In the genomic region with DNA sequence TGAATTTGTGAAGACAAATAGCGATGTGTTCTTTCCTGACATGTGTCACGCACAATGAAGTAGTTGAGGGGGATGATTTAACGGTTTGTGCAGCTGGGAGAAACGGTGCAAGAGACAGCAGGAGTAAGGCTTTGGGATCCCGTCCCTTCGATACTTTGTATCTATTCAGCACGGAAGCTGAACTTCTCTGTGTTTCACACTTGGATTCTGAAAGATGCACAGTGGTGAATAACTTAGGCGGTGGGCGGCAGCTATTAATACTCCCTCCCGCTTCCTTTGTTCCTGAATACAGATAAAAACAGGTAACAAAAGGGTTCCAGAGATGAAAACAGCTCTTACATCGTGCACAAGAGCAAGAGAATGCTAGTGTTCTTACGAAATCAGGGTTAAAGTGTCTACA, we compare ENCODE assay signal across 18 mouse cellular contexts.
"Had no signal": no experiment of that assay in that cellular context is flagged by ENCODE, and none has a peak within 500 bp of the region (broad histone marks: within the 10 kb centered on the region; RNA-seq: fewer than 3 reads in every experiment).

No protein-coding gene starts in this region.

- H3K27me3 ChIP-seq: liver, embryonic 13.5 days; lung, embryonic 15.5 days; megakaryocyte, embryonic 14.5 days; midbrain, embryonic 15.5 days; neural tube, embryonic 13.5 days had no signal

- H3K4me3 ChIP-seq: left cerebral cortex, adult 2 months; limb, embryonic 12.5 days; liver, embryonic 13.5 days; lung, embryonic 15.5 days; megakaryocyte, embryonic 14.5 days; midbrain, embryonic 15.5 days; neural tube, embryonic 13.5 days had no signal

- DNase-seq: kidney, adult 8-10 months; kidney, postnatal 25 days; liver; liver, embryonic 13.5 days; liver, postnatal 0 days; lung, postnatal 14 days; thymus, adult 2 months; thymus, postnatal 36 days had no signal

- H3K36me3 ChIP-seq: limb, embryonic 12.5 days; liver, embryonic 13.5 days; lung, embryonic 15.5 days; midbrain, embryonic 15.5 days; neural tube, embryonic 13.5 days had no signal

- H3K27ac ChIP-seq: left cerebral cortex, adult 2 months; limb, embryonic 12.5 days; liver, embryonic 13.5 days; lung, embryonic 15.5 days; macrophage; midbrain, embryonic 15.5 days; neural tube, embryonic 13.5 days; stomach, postnatal 0 days had no signal

- H3K4me2 ChIP-seq: limb, embryonic 12.5 days; liver, embryonic 13.5 days; lung, embryonic 15.5 days; midbrain, embryonic 11.5 days; midbrain, embryonic 15.5 days; neural tube, embryonic 13.5 days had no signal

- H3K9me3 ChIP-seq: limb, embryonic 12.5 days; liver, embryonic 13.5 days; lung, embryonic 15.5 days; megakaryocyte, embryonic 14.5 days; midbrain, embryonic 15.5 days; neural tube, embryonic 13.5 days had no signal

- ATAC-seq: intestine, postnatal 0 days; liver, postnatal 0 days; midbrain, embryonic 15.5 days had no signal

- H3K9ac ChIP-seq: limb, embryonic 12.5 days; liver, embryonic 13.5 days; liver, postnatal 0 days; lung, embryonic 15.5 days; midbrain, embryonic 15.5 days; neural tube, embryonic 13.5 days had no signal
